Mouse (Mus musculus) intestine, embryonic 15.5 days (tissue): ENCODE data around the gene Slc25a45. TPM values are rescaled to one million over a fixed set of nuclear protein-coding genes. Genes with fewer than 3 reads are reported as not detected.

Experiments used
- ATAC-seq: fragments of 200-750 bp; cut with Nextera tagmentation; 2 replicates; pipeline ENCODE4 v1.8.0; 2017; ENCODE audit warnings: moderate TSS enrichment, moderate library complexity
- H3K27ac ChIP-seq: fragments of 300-500 bp; sonication (generic); 2 replicates; pipeline ENCODE4 v1.5.1; 2015; ENCODE audit warnings: mild to moderate bottlenecking, inconsistent platforms
- H3K27me3 ChIP-seq: fragments of 300-500 bp; sonication (generic); replicated peaks from 2 replicates; pipeline ENCODE4 v1.6.1; 2015; ENCODE audit warnings: inconsistent platforms
- H3K36me3 ChIP-seq: fragments of 300-500 bp; sonication (generic); 2 replicates; pipeline ENCODE4 v1.6.1; 2015; ENCODE audit warnings: inconsistent platforms
- H3K4me1 ChIP-seq: fragments of 300-500 bp; sonication (generic); replicated peaks from 2 replicates; pipeline ENCODE4 v1.6.1; 2015; ENCODE audit warnings: inconsistent platforms
- H3K4me2 ChIP-seq: fragments of 300-500 bp; sonication (generic); replicated peaks from 2 replicates; pipeline ENCODE4 v1.6.1; 2015; ENCODE audit warnings: mild to moderate bottlenecking, inconsistent platforms
- H3K4me3 ChIP-seq: fragments of 300-500 bp; sonication (generic); replicated peaks from 2 replicates; pipeline ENCODE4 v1.5.1; 2015; ENCODE audit warnings: inconsistent platforms
- H3K9ac ChIP-seq: fragments of 300-500 bp; sonication (generic); 2 replicates; pipeline ENCODE4 v1.6.1; 2015; ENCODE audit warnings: inconsistent platforms
- H3K9me3 ChIP-seq: fragments of 300-500 bp; sonication (generic); 2 replicates; pipeline ENCODE4 v1.6.1; 2016; ENCODE audit warnings: inconsistent platforms
- WGBS: fragments of 180-500 bp; shearing (Covaris S2); methylation state at CpG from one replicate; pipeline ENCODE4 v1.1.7; 2015; 5-methylcytosine and 5-hydroxymethylcytosine counted together
- polyA plus RNA-seq: library from polyadenylated mRNA; unstranded; fragments of >200 nt; fragmentation: Nextera tagmentation; extraction: Ambion mirVana; gene quantifications from 2 replicates; pipeline ENCODE4 v1.2.1, GENCODE M21; 2015

The Slc25a45 gene
- polyA plus RNA-seq, 1 experiment from 2014 or later = 3.5 TPM

DNA sequence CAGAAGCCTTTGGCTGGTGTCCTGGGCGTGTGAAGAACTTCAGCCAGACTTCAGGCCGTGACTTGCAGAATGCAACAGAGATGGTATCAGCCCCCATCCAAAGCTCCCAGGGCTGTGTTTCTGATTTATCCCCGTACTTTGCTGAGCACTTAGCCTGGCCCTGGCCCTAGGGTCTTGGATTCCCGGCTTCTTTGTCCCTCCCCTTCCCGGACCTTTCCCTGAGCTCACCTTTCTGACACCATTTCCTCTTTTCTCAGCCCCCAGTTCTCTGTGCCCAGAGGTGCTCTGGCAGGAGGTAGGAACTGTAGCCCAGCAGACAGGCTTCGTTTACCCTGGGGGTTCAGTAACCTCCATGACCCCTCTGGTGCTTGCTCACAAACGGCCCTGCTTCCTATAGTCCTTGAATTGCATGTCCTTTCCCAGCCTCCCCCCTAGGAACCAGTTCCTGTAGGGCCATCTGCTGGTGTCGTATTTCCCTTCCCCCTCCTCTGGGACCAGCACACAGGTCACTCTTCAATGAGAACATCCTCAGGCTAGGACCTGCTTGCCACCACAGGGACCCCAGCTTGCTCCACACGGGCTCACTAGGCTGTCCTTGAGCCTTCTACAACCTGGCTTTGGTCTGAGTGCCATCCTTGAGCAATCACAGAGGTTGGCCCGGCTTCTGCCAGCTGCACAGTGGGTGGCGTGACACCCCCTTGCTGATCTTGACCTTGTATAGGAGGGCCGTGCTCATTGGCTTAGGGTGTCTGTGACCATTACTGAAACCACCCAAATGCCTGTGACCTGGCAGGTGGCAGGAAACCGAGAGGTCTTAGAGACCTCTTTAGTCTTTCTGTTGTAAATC is 28.6 kb upstream of the Slc25a45 start:
- Histone ChIP-seq H3K9ac (peak overlapping the region; percentile 43), H3K9me3 (no peaks in the 10 kb centered on the region), H3K27me3 (no peaks in the 10 kb centered on the region), H3K4me3 (no peak overlapping the region), H3K36me3 (peaks cover 5% of the 10 kb centered on the region; the same call in 1 of the 2 replicates), H3K27ac (peak overlapping the region; percentile 99), H3K4me2 (peak overlapping the region; percentile 74), H3K4me1 (peaks cover 69% of the 10 kb centered on the region)
- WGBS = 32% methylated on average over 13 of the region's 13 CpGs
- ATAC-seq = no peak

DNA sequence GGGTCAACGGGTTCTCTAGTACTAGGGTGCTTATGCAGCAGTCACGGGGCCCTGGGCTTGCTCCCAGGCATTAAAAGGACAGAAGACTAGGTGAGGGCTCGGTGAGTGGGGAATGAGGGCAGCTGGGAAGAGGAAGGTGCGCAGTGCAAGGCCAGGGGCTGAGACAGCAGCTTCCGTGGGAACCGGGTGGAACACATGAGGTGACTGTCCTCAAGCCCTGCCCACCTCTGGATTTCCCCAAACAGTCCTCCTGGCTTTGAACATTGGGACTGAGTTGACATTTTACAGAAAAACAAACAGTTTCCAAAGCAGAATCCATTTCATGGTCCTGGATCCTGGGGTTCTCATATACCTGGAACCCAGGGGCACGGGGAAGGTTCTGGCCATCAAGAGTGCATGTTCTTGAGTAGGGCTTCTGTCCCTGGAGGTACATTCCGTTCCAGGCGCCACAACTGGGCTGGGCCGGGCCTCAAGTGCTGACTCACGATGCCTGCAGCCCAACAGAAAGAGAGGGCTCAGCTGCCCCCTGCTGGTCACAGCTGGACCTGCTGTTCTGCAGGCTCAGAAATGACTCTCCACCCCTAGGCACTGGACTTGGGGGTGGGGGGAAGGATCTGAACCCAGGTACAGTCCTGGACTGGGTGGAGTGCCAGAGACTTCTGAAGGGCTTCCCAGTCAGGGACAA is 27.6 kb upstream of the Slc25a45 start:
- Histone ChIP-seq H3K9ac (no peak overlapping the region; the same call in 1 of the 2 replicates), H3K4me3 (no peak overlapping the region)
- 23% methylated on average over 11 of the region's 11 CpGs for WGBS

DNA sequence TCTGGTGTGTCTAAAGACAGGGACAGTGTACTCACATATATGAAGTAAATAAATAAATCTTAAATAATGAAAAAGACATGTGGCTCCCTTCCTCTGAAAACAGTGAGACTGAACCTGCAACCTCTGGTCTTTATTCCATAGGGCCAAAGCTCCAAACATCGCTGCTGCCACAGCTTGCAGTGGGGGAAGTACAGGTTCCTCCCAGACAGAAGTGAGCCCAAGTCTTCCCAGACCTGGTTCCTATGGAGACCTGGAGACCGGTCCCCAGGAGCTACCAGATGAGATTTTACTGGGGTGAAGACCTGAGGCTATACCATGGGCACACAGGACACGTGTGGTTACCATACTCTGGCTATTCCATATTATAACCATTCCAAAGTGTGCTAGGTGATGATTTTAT is 26.7 kb upstream of the Slc25a45 start:
- H3K9me3 ChIP-seq = no peaks in the 10 kb centered on the region
- H3K4me3 ChIP-seq = no peak overlapping the region
- ATAC-seq = no peak
- H3K36me3 ChIP-seq = peaks cover 6% of the 10 kb centered on the region; the same call in 1 of the 2 replicates
- H3K27ac ChIP-seq = no peak overlapping the region
- no peak overlapping the region for H3K9ac ChIP-seq
- H3K27me3 ChIP-seq = no peaks in the 10 kb centered on the region
- H3K4me2 ChIP-seq = no peak overlapping the region
- WGBS = 89% methylated on average over 3 of the region's 3 CpGs
- H3K4me1 ChIP-seq = peaks cover 55% of the 10 kb centered on the region

More for the DNA sequence above, 27.6 kb upstream of the Slc25a45 start:
- Histone ChIP-seq H3K36me3 (peaks cover 5% of the 10 kb centered on the region; the same call in 1 of the 2 replicates), H3K27ac (peak overlapping the region; percentile 83), H3K4me2 (peak overlapping the region; percentile 38), H3K27me3 (no peaks in the 10 kb centered on the region), H3K9me3 (no peaks in the 10 kb centered on the region), H3K4me1 (peaks cover 60% of the 10 kb centered on the region)
- peak; percentile 20 for ATAC-seq

DNA sequence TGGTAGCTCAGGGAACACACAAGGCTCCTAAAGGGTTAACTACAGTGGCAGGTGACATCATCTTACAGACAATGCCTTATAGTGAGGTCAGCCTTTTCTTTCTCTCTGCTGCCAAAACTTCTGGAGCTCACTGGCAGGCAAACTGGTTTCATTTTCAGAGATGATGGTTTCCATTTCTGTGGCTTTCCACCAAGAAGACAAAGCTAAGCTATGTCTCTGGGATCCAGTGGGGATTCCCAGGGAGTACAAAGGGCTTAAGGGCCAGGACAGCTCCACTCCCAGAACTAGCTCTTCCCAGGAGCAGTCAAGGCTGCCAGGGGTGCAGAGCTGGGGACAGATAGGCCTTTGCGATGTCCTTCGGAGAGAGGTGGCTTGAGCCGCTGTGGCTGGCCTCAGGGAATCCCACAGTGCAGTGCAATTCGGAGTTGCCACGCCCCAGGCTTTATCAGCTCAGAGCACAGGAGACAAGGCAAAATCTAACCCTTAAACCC is 26.1 kb upstream of the Slc25a45 start:
- Histone ChIP-seq H3K36me3 (peaks cover 13% of the 10 kb centered on the region), H3K27ac (peak overlapping the region; percentile 60), H3K4me2 (peak overlapping the region; percentile 28; the same call in 1 of the 2 replicates), H3K4me3 (no peak overlapping the region), H3K9me3 (no peaks in the 10 kb centered on the region), H3K4me1 (peaks cover 55% of the 10 kb centered on the region), H3K27me3 (no peaks in the 10 kb centered on the region), H3K9ac (no peak overlapping the region)
- peak; percentile 16; the same call in 1 of the 2 replicates for ATAC-seq
- 47% methylated on average over 5 of the region's 5 CpGs for WGBS

DNA sequence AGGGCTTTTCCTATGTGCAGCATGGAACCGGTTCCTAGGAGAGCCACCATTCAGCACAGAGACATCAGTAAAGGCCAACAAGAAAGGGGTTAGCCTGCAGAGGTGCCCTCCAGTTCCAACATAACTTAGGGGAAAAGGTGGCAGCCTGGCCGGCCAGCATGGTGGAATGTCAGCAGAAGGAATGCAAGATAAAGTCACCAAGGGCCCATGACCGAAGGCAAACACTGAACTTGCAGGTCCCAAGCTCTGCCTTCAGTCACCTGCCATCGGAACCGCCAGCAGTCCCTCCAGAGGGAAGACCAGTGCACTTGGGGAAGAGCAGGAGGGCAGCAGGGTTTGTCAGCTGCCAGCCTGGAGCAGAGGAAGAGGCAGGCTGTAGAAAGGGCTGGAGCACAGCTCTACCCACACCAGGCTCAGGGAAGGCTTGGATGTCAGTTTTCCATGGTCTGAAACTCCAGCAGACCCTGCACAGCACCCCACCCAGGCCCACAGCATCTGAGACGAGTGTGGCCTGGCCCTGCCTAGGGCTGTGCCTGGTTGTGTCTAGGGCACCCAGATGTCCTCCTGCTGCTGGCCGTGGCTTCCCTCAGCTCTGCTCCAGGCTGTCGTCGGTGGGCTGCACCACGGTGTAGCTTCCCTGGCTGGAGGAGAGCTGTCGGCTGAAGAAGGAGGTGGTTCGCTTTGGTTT is 25.4 kb upstream of the Slc25a45 start:
- Histone ChIP-seq H3K27ac (peak overlapping the region; percentile 60), H3K4me3 (no peak overlapping the region), H3K9ac (no peak overlapping the region), H3K4me1 (peaks cover 49% of the 10 kb centered on the region), H3K27me3 (no peaks in the 10 kb centered on the region), H3K9me3 (no peaks in the 10 kb centered on the region), H3K4me2 (peak overlapping the region; percentile 28; the same call in 1 of the 2 replicates), H3K36me3 (peaks cover 14% of the 10 kb centered on the region)
- 77% methylated on average over 12 of the region's 12 CpGs for WGBS
- ATAC-seq = no peak

DNA sequence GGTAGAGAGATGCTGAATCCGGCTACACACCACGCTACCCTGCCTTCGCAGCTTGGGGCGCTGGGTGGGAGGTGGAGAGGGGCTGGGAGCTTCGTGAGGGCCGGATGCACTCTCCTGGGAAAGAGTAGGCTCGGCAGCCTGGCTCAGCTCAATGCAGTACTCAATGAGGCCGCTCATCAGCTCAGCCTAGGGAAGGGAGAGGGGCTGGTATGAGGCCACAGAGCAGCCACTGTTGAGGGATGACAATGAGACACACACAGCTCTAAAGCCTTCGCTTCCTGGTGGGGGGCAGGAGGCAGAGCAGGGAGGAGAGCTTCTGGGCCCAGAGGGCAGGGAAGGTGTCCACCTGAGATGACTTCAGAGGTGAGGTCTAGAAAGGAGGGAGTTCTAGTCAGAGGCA is 21.0 kb upstream of the Slc25a45 start:
- H3K4me3 ChIP-seq = no peak overlapping the region
- H3K4me1 ChIP-seq = peaks cover 13% of the 10 kb centered on the region
- H3K9ac ChIP-seq = no peak overlapping the region
- H3K9me3 ChIP-seq = no peaks in the 10 kb centered on the region
- WGBS = 85% methylated on average over 9 of the region's 9 CpGs
- H3K36me3 ChIP-seq = peaks cover 34% of the 10 kb centered on the region
- no peak overlapping the region for H3K27ac ChIP-seq
- no peaks in the 10 kb centered on the region for H3K27me3 ChIP-seq
- ATAC-seq = no peak
- no peak overlapping the region for H3K4me2 ChIP-seq

DNA sequence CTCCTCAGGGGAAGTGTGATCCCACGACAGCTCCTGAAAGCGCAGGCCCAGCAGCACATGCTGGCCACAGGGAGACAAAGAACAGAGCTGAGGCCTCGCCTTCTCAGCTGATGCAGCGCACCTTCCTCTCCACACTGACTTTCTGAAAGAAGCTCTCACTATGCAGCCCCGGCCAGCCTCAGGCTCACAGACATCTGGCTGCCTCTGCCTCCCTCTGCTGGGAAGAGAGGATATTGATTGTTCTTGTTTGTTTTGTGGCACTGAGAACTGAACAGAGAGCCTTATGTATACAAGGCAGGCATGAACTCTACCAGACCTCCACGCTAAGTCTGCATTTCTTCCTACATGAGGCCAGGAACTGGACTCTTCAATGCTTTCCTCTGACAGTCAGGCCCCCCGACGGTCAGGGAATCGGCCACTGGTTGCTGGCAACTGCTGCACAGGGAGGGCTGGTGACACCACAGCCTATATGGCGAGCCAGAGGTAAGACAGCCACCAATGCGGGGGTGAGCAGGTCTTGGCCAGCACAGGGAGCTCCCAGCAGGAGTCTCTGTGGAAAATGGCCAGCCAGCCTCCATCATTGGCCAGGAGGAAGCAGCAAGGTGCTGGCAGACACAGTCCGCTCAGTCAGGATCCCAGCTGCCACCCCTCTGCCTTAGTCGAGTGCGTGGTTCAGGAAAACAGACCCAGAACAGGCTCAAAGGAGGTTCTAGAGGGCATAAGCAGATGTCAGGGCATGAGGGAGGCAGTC is 15.1 kb upstream of the Slc25a45 start:
- H3K9ac ChIP-seq = no peak overlapping the region
- no peaks in the 10 kb centered on the region for H3K9me3 ChIP-seq
- H3K36me3 ChIP-seq = peaks cover 49% of the 10 kb centered on the region
- no peak overlapping the region for H3K4me2 ChIP-seq
- H3K4me3 ChIP-seq = no peak overlapping the region
- no peak overlapping the region for H3K27ac ChIP-seq
- 96% methylated on average over 14 of the region's 14 CpGs for WGBS
- no peaks in the 10 kb centered on the region for H3K4me1 ChIP-seq
- H3K27me3 ChIP-seq = no peaks in the 10 kb centered on the region
- ATAC-seq = no peak

DNA sequence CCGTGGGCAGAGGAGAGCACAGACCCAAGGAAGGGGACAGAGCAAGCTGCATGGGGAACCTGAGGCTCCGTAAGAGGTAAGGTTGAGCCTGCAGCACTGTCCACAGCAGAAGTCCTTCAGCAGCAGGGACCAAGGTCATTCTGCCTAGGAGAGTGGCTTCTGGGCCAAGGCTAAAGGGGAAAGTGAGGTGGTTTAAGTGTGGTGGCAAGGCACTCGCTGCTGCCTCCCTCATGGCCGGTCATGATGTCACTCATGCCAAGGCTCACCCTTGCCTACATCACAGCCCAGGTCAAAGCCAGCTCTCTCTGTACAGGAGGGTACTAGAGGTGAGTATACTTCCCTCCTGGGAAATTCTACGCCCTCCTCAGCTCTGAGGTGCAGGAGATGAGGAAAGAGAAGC is 13.8 kb upstream of the Slc25a45 start:
- H3K36me3 ChIP-seq = peaks cover 45% of the 10 kb centered on the region
- H3K9ac ChIP-seq = no peak overlapping the region
- H3K9me3 ChIP-seq = no peaks in the 10 kb centered on the region
- H3K4me2 ChIP-seq = no peak overlapping the region
- no peak overlapping the region for H3K27ac ChIP-seq
- peaks cover 4% of the 10 kb centered on the region; the same call in 1 of the 2 replicates for H3K4me1 ChIP-seq
- WGBS = 92% methylated on average over 5 of the region's 5 CpGs
- no peak overlapping the region for H3K4me3 ChIP-seq
- no peak for ATAC-seq
- no peaks in the 10 kb centered on the region for H3K27me3 ChIP-seq

DNA sequence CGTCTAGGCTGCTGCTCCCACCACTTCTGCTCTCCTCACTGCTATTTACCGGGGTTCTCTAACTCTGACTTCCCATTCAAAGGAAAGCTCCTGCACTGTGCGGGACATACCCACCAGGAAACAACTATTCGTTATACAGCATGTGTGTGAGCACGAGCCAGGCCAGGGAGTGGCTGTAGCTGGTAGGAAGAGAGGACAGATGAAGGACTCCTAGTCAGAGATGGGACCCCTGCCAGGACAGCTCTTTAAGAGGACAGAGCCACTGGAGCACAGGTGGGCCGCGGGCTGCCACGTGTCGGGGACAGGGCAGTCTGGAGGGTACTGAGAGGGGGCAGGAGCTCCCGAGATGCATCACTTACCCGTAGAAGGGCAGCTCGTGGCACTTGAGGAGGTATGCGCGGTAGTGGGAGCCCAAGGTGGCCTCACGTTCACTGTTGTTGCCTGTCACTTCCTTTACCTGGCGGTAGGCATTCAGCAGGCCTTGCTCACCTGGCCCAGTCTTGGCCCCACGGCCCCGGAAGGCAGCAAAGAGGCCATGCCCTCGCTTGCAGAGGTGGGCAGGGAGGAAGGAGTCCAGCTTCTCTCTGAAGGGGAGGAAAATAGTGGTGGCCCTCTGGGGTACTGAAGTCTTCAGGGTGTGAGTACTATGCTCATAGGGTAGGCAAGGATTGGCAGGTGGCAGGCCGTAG is 12.8 kb upstream of the Slc25a45 start:
- H3K27ac ChIP-seq = no peak overlapping the region
- H3K4me1 ChIP-seq = peaks cover 4% of the 10 kb centered on the region; the same call in 1 of the 2 replicates
- H3K9me3 ChIP-seq = no peaks in the 10 kb centered on the region
- H3K4me2 ChIP-seq = no peak overlapping the region
- no peak for ATAC-seq
- H3K9ac ChIP-seq = no peak overlapping the region
- H3K4me3 ChIP-seq = no peak overlapping the region
- 90% methylated on average over 20 of the region's 20 CpGs for WGBS
- peaks cover 49% of the 10 kb centered on the region for H3K36me3 ChIP-seq
- H3K27me3 ChIP-seq = no peaks in the 10 kb centered on the region

DNA sequence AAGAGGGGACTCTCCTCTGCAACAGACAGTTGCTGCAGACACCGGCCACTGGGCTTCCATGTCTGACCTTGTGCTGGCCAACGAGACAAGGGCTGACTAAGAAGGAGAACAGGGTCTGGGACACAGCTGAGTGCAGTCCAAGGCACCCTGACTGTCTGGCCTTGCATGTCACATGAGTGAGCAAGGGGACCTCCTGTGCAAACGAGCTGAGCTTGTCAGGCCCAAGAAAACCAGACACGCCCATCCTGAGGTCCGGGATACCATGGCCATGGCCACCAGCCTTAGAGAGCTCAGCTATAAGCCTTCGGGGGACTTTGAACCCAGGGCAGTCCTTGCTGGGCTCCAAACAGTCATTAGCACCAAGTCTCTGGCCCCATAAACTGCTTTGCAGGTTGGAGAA is 9.5 kb upstream of the Slc25a45 start:
- Histone ChIP-seq H3K4me1 (peaks cover 26% of the 10 kb centered on the region), H3K9me3 (no peaks in the 10 kb centered on the region), H3K27me3 (no peaks in the 10 kb centered on the region), H3K27ac (0 out of 2 replicates have a peak overlapping the region, but pooled peaks have one; percentile 13), H3K4me2 (no peak overlapping the region), H3K36me3 (peaks cover 33% of the 10 kb centered on the region), H3K4me3 (no peak overlapping the region), H3K9ac (no peak overlapping the region)
- ATAC-seq = peak; percentile 67
- WGBS = 72% methylated on average over 6 of the region's 6 CpGs

DNA sequence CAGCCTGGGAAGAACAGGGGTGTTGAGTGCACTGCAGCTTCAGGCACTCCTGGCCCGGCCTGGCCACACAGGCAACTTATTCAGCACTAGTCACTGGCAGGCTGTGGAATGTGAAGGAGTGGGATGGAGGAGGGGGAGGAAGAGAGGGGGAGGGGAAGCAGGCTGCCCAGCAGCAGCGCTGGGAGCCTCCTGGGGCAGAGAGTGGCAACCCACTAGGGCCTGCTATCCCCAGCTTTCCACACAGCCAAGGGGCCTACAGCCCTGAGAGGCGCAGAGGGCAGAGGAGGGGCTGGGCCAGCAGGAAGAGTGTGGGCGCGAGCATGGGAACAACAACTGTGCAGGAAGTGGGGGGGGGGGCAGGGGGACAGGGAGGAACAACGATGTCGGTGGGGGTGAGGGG is 6.3 kb upstream of the Slc25a45 start:
- ATAC-seq = peak; percentile 38
- H3K27me3 ChIP-seq = no peaks in the 10 kb centered on the region
- 0 out of 2 replicates have a peak overlapping the region, but pooled peaks have one; percentile 20 for H3K9ac ChIP-seq
- no peaks in the 10 kb centered on the region for H3K9me3 ChIP-seq
- H3K4me3 ChIP-seq = no peak overlapping the region
- H3K4me2 ChIP-seq = peak overlapping the region; percentile 46
- WGBS = 12% methylated on average over 7 of the region's 7 CpGs
- peaks cover 43% of the 10 kb centered on the region for H3K4me1 ChIP-seq
- peaks cover 18% of the 10 kb centered on the region for H3K36me3 ChIP-seq
- peak overlapping the region; percentile 67 for H3K27ac ChIP-seq
